Mouse (Mus musculus): ENCODE results near the gene Bmt2. TPM values are rescaled to one million over a fixed set of nuclear protein-coding genes. Genes with fewer than 3 reads are reported as not detected.

Gene Bmt2
- 10 to 100 TPM; 16.7 to 18.6 TPM for total RNA-seq (2023)

DNA sequence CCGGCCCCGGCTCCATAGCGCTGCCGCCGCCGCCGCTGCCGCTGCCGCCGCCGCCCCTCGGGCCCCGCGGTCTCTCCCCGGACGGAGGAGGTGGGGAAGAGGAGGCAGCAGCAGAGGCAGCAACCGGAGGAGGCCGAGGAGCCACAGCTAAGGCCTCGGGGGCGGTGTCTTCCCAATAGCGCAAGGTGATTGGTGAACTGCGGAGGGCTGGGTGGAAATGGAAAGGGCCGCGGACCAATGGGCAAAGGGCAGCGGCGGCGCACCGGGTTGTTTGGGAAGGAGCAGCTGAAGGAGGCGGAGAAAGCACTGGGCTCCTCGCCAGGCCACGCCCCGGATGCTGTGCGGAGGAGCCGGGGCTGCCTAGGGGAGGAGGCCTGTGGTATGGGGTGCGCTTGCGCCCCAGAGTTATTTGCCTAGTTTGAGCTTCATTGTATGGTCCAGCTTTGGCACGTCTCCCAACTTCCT, at the start of gene Bmt2:
Bmt2 (minus strand) TSS at position 149 of the 465 bp plus-strand sequence.

DNA sequence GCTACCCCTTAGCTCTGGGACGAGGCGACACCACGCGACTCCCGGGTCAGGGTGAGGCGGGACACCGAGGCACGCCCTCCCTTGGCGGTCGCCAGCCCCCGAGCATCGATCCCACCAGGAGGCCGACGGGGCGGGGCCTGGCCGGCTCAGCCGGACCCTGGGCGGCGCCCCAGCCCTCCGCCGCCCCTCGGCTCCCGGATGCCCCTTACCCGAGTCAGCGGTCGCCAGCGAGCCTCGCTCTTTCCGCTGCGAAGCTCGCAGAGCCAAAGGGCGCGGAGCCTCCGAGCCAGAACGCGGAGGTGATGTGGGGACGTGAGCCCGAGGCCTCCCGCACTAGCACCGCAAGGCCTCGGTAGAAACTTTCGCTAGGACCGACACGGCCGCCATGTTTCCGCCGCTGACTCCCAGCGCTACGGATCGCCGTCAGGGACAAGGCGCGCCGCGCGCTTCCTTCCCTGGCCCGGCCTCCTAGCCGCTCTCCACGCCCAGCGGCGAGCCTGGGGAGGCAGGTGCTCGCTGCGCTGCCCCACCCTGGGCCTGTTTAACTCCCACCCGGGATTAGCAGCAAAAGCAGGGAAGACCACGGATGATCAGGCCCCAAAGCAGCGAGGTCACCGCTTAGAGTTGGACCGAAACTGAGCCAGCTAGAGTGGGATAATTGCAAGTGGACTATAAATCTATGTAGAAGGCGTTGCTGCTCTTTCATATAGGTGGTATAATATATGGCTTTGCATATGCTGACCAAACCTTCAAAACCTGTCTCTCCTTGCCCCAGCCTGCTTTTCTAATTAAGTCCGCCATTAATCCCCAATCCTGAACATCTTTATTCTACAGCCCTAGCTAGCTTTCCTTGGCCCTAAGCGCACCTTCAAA, 69.9 kb downstream of the Bmt2 start, which contains the start of gene Tmem168:
Tmem168 (minus strand) TSS at position 480 of the 873 bp plus-strand sequence.

Other genes starting within 250 kb of the Bmt2 start
- 10 to 100 TPM; 41.2 to 41.7 TPM for gene Tmem168, start 69.9 kb downstream of the Bmt2 start, total RNA-seq (2023)
- under 1 TPM; 0.26 to 0.46 TPM for gene Gpr85, start 162.0 kb upstream of the Bmt2 start, total RNA-seq (2023)
- 10 to 100 TPM; 32.0 to 44.2 TPM for gene 2610001J05Rik, start 193.6 kb upstream of the Bmt2 start, total RNA-seq (2023)